Mouse (Mus musculus) megakaryocyte-erythroid progenitor cell, adult 5-6 weeks (primary cell): Measurements from ENCODE around the gene Cntfr. TPM values are rescaled to one million over a fixed set of nuclear protein-coding genes. Genes with fewer than 3 reads are reported as not detected.
"Not testable (repeated sequence)": the region's sequence is repeated elsewhere in the genome, so short reads cannot be mapped to it uniquely, and the experiment has no call there.

ENCODE experiments used
- ATAC-seq: replicated peaks from 2 replicates; pipeline ENCODE4 v1.8.0; 2016; ENCODE audit warnings: mild to moderate bottlenecking, inconsistent platforms; ENCODE audit not compliant: severe bottlenecking, poor library complexity, low FRiP score, low TSS enrichment
- total RNA-seq, 2 experiments: library from RNA; stranded (forward) in 1 of 2; stranded (reverse) in 1 of 2; fragments of 200-1000, 215-1000 nt in 1 of 2; fragments of >200 nt in 1 of 2; fragmentation: Nextera tagmentation in 1 of 2; gene quantifications; 2 replicates each; pipeline ENCODE4 v1.2.3; 2014 to 2017

Cntfr gene
- not detected in 2 replicates for total RNA-seq (2014; fragmentation: Nextera tagmentation)
- not detected in 2 replicates for total RNA-seq (2017)

DNA sequence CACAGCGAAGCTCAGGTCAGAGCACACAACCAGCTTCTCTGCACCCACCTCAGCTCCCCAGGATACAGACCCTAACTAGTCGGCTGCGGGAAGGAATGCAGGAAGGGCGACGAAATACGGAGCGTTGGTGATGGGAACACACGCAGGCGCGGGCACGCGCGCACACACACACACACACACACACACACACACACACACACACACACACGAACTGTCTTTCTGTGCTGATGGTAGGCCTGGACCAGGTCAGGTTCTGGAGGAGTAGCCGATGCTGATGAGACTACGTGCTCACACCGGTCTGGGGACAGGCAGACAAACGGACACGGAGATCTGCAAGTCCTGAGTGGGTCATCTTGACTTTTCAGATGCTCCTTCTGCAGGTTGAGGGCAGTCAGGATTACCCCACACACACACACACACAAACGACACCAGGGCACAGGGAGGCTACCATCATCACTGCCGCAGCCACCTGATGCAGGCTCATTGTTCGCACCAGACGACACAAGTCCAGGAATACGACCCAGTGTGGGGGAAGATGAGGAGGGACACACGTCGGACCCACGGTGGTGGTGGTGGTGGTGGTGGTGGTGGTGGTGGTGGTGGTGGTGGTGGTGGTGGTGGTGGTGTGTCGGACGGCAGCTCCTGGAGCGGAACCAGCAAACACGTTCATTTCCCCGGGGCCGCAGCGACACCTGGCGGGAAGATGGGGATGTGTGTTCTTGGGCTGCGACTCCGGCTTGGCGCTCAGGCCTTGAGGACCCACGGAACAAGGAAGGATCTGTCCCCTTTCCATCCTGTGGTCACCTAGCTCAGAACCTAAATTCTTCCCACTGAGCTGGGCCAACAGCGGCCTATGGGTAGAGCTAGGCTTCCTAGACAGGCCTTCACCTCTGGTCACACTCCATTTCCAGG lies at the start of gene Cntfr:
Gene Cntfr, minus strand, starts transcription at position 160 of the 912 bp plus-strand sequence.
- ATAC-seq = not testable (repeated sequence)

DNA sequence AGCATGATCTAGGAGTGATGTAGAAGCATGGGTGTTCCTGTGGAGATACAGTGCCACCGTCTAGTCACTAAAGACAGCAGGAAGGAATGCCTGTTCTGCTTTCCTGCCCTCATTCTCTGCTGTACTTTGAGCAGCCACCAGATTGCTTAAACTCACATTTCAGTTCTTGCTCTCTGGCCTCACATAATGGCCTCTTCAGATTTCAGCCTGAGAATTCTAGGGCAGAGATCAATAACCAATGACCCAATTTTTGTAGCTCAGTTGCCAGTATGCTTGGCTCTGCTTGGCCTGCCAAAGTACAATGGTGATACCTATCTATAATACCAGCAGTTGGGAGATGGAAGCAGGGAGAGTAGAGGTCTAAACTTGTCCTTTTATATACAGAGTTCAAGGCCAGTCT lies 48.1 kb upstream of the Cntfr start:
- no peak for ATAC-seq

DNA sequence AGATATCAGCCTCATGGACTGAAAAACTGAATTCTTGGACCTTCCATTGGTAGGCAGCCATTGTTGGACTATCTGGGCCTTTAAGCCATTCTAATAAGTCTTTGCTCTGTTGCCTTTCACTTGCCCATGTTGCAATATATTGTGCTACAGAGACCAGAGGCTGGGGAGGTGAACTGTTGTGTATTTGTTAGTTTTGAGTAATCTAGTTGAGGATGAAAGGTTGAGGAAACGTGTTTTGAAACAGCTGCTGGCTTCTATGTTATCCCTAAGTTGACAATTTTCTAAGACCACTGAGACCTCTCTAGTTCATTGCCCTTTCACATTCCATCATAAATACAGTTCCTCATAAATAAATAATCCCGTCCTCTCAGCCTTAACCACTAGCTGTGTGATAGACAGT lies 47.2 kb upstream of the Cntfr start:
- ATAC-seq = no peak

DNA sequence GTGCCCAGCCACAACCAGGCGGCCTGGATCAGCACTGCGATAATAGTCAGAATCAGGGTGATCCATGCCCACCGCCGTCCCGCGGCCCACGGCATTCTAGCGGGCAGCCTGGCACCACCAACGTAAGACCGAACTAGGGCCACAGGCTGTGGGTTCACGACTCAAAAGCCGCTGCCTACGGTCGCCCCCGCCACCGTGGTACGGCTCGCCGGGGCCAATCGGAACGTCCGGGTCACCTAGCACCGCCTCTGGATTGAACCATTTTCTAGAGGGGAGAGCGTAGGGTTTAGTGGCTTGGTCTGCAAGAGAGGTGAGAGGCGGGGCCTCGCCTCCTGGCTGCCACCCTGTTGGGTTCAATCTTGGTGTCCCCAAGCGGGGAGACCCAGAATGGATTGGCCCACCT lies 44.3 kb upstream of the Cntfr start:
- ATAC-seq = peak; percentile 95

DNA sequence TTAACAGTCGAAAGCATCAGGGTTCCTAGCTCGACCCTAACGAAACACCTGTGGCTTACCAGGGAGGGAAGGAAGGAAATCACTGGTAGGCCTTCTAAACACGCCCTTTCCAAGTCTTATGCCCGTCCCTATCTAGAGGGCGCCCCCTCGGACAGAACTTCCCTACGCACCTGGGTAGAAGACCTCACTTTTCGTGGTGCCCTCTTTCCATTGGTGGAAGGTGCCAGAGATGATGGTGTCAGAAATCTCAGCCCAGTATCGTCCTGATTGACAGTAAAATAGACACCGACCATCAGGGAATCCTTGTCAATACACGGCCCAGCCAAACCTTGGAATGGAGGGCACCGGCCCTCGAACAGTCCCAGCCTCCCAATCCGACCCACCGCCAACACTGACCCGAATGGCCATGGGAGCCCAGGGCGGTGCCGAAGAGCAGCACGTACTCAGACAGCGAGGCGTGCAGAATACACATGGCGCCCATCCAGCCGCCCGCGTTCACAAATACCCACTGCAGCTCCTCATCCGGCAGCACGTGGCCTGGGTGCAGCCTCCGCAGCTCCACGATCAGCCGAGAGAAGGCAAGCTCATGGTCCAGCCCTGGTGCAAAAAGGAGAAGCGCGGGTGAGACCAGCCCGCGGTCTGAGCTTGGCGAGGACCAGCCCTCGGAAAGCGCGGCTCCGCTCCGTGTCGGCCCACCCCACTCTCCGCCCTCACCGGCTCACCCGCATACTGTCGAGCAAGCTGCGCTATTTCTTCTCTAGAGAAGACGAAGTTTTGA lies 43.7 kb upstream of the Cntfr start:
- ATAC-seq = peak; percentile 75

DNA sequence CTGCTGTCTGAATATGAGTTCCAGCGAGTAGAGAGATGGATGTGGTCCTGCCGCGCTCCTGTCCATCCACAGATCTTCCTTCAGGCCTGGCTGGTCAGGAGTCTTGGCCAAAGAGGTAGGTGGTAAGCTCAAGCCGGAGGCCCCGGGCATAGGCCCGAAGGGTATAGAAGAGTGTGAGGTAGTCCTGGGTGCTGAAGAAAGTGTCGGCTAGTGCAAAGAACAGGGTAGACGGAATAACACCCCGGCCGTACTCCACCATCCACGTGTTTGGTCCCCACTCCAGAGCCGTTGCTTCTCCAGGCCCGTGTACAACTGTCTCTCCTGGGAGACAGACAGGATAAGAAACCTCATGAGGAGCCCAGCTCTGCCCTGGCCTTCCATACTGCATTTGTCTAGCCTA lies 42.4 kb upstream of the Cntfr start:
- no peak for ATAC-seq

DNA sequence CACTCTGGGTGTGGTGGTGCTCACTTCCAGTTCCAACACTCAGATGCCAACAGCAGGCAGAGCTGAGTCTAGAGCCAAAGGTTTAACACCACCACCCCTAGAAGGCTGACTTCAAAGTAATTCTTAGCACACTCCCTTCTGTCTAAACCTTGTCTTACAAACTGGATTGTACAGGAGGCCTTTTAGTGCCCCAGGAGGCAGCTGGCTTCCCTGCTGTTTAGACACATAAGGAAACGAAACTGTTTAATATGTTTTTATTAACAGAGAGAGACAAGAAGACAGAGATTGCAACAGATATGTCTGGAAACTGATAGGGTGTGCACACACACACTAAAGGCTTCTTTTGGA lies 41.3 kb upstream of the Cntfr start:
- no peak for ATAC-seq

DNA sequence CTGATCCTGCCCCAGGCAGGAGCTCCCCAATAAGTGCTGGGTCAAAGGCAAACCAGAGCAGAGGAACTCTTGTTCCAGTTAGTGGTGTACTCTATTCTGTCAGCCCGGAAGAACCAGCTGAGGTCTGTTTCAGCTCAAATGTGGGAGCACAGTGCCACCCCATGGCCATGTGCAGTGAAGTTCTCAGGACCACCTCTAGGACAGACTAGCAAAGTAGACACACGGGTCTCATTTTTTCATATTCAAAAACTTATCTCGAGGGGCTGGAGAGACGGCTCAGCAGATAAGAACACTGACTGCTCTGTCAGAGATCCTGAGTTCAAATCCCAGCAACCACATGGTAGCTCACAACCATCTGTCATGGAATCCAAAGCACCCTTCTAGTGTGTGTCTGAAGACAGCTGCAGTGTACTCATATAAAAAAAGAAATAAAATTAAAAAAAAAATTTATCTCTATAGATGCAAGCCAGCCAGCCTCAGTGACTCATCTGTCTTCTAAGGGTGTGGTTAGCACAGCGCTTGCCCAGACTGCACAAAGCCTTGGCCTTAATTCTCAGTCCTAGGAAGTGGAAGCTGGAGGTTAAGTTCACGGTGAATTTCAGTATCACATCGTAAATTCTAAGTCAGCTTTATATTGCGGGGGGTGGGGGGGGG lies 40.8 kb upstream of the Cntfr start:
- peak; percentile 66 for ATAC-seq

DNA sequence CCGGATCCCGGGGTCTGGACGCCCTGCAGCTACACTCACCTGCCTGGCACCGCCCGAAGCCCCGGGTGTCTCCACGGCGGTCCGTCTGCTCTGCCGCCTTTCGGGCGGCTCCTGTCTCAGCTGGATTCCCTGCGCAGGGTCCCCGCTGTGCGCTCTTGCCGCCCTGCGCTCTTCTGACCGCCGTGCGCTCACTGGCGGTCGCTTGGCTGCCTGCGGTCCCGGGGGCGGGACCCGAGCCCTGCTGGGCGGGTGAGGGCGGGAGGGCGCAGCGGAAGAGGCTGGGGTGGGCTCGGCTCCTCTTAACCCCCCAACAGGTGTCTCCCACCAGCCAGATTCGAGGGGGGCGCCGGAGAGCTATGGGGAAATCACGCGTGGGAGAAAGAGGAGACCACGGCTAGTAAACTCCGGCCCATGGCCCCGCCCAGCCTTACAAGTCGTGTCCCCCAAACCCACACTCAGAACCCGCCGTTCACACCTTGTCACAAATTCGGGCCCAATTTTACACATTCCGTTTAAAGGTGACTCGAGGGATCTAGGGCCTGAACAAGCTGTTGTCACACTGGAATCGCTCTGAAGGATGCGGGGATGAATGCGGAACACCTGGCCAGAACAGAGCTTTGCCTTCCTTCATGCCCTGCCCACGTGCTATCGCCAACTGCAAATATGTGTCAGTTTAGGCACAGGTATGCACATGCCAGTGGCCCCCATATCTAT lies 34.3 kb upstream of the Cntfr start, which contains the start of gene Arid3c:
Gene Arid3c, minus strand, starts transcription at position 91 of the 714 bp plus-strand sequence.
- ATAC-seq = no peak

DNA sequence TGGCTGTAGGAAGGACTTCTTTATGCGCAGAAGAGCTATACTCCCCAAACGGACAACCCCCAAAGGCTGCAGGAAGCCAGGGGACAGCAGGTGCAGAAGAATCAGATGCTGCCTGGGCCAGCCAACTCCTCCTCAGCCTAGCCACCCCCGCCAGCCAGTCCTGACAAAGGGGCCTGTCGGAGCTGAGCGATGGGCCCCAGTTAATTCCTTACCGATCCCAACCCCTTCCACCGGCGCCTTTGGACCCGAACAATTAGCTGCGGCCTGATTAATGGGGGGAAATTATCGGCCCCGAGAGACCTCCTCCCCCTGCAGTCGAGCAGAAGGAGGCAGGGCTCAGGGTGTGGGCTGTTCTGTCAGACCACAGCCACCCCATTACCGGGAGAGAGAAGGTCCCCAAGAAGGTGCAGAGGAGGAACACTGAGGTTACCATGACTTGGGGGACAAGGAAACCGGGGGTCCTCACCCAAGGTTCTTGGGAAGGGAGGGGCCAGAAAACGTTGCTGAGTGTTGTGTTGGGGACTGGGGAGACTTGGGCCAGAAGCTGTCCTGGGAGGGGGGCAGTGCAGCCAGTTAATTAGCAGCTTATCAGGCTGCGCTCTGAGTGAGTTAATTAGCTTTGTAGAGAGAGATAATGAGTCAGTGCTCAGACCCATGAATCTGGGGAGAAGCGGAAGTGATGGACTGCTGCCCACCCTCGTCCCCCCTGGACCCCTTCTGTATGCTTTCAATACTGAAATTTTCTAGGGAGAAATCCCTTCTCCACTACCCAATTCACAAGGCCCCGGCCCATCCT lies 30.1 kb upstream of the Cntfr start:
- no peak for ATAC-seq

DNA sequence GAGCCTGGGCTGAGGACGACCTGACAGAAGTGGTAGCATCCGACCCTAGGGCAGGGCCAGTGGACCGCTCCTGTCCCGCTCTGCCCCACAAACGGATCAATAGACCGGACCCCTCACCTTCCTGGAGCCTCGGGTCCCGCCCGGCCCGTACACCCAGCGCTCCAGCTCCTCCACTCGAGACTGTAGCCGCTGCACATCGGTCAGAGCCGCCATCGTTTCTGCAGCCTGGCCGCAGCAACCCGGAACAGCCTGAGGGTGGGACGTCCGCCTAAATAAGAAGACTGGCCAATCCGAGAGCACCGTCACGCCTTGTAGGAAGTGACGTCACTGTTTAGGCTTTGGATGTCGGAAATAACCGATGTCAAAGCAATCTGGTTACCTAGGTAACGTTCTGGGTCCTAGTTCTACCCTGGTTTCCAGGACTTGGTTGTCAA lies 26.0 kb upstream of the Cntfr start, which contains the start of gene Dctn3:
Gene Dctn3, minus strand, starts transcription at position 253 of the 434 bp plus-strand sequence.
- ATAC-seq = peak; percentile 96

DNA sequence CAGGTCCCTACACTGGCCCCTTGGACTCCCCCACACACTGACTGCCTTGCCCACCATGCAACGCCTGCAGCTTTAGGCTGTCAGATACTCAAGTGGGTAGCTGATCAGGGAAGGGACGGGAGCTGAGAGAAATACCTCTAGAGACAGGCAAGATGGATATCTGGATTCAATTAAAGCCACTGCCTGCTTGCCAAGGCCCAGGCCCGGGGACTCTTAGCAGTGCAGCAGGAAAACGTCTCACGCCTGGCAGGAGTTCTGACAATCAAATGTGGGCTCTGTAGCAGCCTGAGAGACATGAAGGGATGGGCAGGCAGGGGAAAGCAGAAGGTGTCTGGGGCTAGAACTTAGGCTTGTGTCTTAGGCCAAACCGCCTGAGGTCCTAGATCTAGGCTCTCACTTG lies 19.9 kb upstream of the Cntfr start:
- ATAC-seq = no peak

DNA sequence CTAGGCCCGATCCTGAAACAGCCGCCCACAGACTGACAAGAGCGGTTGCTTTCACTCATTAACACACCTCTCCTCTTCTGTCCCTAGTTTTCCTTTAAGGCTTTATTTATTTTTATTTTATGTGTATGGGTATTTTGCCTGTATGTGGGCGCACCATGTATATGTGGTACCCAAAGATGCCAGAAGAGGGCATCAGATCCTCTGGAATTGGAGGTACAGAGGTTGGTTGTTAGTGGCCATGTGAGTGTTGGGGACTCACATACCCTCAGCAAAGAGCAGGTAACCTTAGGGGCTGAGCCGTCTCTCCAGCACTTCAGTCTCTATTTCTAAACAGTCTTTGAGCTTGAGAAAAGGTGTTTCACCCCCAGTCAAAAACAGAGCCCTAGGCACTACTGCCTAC lies 18.7 kb upstream of the Cntfr start:
- ATAC-seq = no peak

DNA sequence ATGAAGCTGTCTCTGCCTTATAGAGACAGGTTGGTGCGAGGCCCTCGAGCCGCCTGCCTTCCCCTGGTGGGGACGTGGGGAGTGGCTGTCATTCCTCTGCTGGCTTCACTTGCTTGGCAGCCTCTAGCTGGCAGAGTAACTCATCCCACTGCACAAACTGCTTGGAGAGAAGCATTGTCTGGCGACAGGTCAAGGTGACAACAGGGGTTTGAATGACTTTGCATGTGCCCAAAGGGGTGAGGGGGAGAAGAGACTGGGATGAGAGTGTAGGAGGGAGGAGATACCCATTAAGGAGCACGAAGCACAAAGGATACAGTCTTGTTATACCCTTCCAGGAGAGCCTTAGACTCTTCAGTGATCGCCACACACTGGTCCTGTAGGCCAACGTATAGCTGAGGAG lies 18.2 kb upstream of the Cntfr start:
- no peak for ATAC-seq

DNA sequence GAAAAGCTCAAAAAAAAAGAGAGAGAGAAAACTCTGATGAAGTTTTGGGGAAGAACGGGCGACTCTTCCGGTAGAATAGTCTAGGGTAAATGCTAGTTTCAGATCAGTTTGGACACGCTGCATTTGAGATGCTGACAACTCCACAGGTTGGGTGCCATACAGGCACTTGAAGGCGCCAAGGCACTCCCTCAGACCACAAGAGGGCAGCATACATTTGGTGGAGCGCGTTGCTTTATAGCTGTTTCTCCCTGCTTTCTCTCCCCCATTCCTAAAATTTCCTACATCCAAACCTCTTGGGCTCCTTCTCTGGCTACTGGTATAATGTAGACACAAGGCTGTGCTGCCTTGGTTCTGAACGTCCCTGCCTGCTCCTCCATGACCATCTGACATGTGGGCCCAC lies 17.4 kb upstream of the Cntfr start:
- ATAC-seq = peak; percentile 43; the same call in 1 of the 2 replicates

DNA sequence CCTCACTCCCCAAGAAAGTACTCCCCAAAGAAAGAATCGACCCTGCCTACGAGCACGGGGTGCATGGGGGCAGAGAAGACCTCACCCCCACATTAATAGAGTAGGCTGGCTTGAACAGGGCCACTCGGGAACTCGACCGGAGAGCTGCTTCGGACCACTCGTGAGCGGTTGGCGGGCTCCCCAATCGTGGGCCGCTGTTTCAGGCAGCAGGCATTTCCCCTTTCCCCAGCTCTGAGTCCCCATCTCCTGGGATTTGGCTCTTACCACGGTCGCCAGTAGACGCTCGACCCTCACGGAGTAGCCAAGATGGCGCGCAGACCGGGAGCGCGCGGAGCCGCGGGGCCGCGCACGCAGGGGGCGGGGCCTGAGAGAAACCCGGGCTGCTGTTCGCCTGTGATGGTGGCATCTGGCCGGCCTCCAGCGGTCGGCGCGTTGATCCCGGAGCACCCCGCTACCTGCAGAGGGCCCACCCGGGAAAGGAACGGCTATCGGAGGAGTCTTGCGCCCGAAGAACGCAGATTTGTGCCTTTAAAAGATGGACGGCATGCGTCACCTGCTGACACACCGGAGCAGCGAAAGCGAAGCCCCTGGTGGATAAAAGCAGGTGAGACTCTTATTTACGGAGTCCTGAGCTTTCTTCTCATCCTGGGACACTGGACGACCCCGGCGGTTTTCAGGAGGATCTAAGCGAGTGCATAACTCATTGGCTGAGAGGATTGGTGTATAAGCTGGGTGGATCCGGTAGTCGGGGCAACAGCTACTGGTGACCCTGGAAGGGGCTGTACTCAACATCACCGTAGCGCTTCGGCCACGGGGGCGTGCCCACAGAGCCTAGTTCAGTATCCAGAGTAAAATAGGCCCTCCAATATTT lies 16.5 kb upstream of the Cntfr start, which contains the start of gene Rpp25l:
Gene Rpp25l, minus strand, starts transcription at position 338 of the 871 bp plus-strand sequence.
- peak; percentile 55 for ATAC-seq

DNA sequence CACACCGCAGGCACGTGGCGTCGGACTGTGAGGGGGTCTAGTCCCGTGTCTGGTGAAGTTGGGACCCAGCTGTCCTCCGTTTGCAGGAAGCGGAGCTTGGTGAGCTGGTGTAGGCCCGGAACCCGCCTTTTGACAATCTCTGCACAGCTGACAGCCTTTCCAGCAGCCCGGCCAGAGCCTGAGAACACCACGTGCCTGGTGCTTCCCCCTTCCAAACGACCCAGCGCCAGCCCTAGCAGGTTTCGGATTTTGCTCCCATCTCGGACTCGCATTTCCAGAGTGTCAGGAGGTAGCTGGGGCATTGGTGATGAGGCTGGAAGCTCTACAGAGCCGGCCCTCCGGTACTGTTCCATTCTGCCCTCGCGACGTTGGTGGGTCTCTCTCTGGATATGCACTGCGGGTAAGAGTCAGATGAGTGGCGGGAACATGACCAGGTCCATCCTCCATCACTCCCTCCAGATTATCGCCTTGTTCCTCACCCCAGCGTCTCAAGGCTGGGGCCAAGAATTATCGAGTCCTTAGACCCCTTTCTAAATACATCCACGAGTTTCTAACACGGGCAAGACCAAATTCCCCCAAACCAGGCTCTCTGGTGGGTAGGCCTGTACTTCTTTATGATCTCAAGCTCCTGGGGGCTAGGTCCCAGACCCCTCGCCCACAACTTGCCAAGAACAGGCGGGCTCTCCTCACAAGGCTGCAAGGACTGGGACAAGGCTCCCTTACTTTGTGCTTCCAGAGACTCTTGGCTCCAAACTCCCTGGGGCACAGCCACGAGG lies 15.7 kb upstream of the Cntfr start:
- peak; percentile 9 for ATAC-seq
